Mouse (Mus musculus) left cerebral cortex, adult 9 months (tissue): ENCODE results near the gene Gapvd1.
"Not testable (repeated sequence)": the region's sequence is repeated elsewhere in the genome, so short reads cannot be mapped to it uniquely, and the experiment has no call there.

Experiments used
- DNase-seq, 2 experiments: peaks; one replicate each; pipeline ENCODE4 v3.0.0; 2022; ENCODE audit warnings: low spot score in 2 of 2

Gapvd1 gene

GRCm38 (mm10) chr2:34771368-34772226 is 16.6 kb upstream of the Gapvd1 start, which contains the start of gene Hspa5:
Gene Hspa5 (plus strand): TSS chr2:34771970.
- DNase-seq, result peak; percentile 100

DNA sequence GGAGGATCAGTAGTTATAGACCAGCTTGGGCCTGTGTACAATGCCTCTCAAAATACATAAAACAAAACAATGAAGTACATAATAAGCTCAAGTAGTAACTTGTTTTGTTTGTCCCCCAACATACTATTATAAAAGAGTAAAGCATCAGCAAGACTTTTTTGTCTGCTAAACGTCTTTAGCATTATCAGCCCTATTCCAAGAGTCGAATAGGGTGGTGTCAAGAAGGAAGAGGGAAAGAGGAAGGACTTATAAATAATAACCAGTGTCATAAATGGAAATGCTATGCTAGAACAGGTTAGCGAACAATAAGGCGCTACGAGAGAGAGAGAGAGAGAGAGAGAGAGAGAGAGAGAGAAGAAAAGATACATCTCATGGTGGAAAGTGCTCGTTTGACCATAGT is 15.9 kb upstream of the Gapvd1 start:
- no peak for DNase-seq

- DNase-seq, result no peak
Observed at GRCm38 (mm10) chr2:34770049-34770448, 15.0 kb upstream of the Gapvd1 start.

DNA sequence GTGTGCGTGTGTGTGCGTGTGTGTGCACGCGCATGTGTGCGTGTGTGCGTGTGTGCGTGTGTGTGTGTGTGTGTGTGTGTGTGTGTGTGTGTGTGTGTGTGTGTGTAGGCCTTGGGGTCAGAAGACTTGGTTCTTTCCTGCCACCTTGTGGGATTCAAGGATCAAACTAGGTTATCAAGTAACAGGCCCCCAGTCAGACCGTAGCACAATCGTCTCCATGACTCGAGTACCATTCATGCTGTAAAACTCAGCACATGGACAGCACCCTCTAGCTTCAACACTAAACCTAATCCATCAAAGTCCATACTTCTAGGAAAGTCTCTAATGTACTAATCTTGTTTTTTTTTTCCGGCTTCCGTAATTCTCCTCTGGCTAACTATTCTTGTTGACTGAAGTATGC is 9.8 kb upstream of the Gapvd1 start:
- DNase-seq, result no peak

DNA sequence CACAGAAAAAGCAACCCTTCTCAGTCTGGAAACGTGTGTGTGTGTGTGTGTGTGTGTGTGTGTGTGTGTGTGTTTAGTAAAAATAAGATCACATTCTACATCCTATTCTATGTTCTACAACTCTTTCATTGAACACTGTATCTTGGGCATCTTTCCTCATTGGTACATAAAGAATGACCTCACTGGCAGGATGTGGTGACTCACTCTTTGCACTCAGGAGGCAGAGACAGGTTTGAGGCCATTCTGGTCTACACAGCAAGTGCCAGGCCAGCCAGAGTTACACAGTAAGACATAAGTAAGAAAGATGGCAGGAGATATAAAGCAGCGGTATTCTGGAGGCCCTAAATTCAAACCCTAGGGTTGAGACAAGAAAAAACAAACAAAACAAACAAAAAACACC is 7.8 kb upstream of the Gapvd1 start:
- DNase-seq, result no peak

DNA sequence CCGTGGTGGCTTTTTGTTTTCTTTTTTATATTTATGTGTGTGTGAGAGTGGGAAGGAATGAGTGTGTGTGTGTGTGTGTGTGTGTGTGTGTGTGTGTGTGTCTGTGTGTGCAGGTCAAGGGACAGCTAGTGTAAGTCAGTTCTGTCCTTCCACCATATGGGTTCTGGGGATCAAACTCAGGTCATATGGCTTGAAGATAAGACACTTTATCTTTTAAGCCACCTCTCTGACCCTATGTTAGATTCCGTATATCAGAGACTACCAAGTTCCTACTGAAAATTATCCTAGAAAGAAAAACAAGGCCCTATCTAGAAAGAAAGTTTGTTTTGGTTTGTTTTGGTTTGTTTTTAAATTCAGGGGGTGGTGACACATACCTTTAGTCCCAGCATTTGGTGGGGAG is 7.1 kb upstream of the Gapvd1 start:
- DNase-seq, result no peak

DNA sequence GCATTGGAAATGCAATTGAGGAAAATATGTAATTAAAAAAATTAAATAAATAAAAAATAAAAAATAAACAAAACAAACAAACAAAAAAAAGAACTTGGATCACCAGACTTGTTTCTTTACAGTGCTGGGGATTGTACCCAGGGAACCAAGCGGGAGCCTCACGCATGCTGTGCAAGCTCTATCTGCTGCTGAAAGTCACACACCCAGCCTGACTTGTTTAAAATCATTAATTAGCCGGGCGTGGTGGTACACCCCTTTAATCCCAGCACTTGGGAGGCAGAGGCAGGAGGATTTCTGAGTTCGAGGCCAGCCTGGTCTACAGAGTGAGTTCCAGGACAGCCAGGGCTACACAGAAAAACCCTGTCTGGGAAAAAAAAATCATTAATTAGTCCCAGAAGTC is 6.2 kb upstream of the Gapvd1 start:
- DNase-seq, result not testable (repeated sequence)

- DNase-seq, result no peak
Observed at GRCm38 (mm10) chr2:34757341-34757740, 2.3 kb upstream of the Gapvd1 start.

- DNase-seq, result peak; percentile 25 to 72
Observed at GRCm38 (mm10) chr2:34753811-34754550, 1.1 kb downstream of the Gapvd1 start.

GRCm38 (mm10) chr2:34750245-34750644 is 4.8 kb downstream of the Gapvd1 start:
- DNase-seq, result no peak

- no peak for DNase-seq
Observed at GRCm38 (mm10) chr2:34748479-34748878, 6.6 kb downstream of the Gapvd1 start.

GRCm38 (mm10) chr2:34745673-34746072 is 9.4 kb downstream of the Gapvd1 start:
- DNase-seq, result no peak

DNA sequence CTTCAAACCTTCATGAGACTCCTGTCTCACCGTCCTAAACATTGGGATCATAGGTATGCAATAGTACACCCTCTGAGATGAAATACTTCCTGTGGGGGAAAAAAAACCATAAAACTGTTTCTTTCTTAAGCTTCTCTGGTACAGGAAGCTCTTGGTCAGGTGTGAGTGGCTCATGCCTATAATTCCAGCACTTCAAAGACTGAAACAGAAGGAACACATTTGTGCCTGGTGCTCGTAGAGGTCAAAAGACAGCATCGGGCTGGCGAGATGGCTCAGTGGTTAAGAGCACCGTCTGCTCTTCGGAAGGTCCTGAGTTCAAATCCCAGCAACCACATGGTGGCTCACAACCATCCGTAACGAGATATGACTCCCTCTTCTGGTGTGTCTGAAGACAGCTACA is 10.6 kb downstream of the Gapvd1 start:
- no peak for DNase-seq

DNA sequence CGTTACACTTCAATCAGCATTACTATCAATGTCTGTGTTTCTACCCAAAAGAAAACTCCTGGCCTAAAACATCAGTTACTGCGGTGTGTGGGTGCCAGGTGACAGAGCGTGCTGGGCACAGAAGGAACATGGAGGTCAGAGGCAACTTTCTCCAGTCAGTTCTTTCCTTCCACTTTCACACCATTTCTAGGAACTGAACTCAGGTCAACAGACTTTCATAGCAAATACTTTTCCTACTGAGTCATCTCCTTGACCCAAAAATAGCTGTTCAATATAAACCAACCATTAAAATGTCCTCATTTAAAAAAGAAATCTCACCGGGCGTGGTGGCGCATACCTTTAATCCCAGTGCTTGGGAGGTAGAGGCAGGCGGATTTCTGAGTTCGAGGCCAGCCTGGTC is 12.4 kb downstream of the Gapvd1 start:
- no peak for DNase-seq

DNA sequence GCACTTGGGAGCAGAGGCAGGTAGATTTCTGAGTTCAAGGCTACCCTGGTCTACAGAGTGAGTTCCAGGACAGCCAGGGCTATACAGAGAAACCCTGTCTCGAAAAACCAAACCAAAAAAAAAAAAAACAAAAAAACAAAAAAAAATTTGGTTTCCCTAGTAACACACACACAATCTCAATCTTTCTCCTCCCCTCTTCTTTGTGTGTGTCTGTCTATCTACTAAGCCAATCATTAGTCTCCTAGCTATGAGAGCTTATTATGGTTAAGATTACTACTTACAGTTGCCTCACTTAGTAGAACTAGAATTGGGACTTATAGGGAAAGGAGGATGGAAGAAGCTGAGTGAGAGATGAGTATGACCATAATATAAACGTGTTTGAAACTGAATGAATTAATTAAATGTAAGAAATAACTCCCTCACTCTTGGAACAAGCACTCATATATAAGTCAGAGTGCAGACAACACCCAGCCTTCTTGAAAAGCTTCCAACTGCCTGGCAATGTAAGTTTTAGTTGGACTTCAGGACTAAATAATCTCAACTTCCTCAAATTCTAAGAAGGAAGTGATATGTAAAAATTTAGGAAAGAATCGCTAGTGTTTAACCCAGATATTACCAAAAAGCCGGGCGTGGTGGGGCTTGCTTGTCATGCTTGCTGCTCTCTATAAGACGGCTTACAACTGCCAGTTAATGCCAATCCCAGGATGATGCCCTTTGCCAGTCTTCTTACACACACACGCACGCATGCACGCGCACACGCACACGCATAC is 13.5 kb downstream of the Gapvd1 start:
- no peak for DNase-seq

DNA sequence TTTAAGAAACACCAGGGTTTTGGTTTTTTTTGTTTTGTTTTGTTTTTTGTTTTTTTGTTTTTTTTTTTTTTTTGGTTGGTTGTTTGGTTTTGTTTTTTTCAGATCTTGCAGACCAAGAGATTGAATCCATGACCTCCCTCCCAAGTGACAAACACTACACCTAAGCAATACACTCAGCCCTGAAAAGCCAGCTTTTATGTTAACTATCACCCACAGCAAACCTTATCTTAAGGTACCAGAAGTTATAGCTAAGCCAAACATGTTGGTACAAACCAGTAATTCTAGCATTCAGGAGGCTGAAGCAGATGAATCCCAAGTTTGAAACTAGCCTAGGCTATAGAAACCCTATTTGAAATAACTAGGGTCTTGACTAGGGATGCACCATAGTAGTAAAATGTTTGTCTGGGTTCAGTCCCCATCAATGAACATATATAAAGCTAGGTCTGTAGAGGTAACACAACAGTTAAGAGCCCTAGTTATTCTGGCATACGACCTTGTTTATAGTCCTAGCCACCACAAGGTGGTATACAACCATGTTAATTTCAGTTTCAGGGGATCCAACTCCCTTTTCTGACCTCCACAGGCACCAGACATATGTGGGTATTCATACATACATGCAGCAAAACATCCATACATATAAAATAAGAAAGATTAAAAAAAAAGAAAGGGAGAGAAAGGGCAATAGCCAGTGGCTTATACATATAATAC is 15.2 kb downstream of the Gapvd1 start:
- DNase-seq, result no peak

DNA sequence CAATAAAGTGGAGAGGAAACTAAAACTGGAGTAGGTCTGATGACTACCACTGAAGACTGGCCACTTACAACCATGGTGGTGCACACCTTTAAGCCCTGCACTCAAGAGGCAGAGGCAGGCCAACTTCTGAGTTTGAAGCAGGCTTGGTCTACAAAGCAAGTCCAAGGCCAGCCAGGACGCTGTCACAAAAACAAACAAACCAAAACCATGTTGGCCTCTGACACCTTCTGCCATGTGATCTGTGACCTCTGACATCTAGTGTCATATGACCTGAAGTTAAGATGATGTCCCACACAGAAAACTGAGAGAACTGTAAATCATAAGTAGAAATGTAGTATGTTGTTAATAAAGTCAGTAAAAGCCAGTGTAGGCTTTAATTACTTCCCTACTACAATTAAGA is 17.1 kb downstream of the Gapvd1 start:
- no peak for DNase-seq

DNA sequence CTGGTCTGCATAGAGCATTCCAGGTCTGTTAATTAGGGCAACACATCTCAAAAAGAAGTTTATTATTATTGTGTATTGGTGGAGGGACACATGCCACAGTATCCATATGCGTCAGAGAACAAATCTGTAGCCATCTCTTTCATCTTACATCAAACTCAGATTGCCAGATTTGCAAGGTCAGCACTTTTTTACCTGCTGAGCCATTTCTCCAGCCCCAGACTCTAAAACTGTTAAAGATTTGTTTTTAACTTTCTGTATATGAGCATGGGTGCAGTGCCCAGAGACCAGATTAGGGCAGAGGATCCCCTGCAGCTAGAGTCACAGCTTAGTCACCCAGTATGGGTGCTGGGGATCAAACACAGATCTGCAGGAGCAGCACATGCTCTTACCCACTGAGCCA is 18.4 kb downstream of the Gapvd1 start:
- DNase-seq, result no peak

- DNase-seq, result no peak
Observed at GRCm38 (mm10) chr2:34727045-34727728, 27.8 kb downstream of the Gapvd1 start.

GRCm38 (mm10) chr2:34725269-34725668 is 29.8 kb downstream of the Gapvd1 start:
- DNase-seq, result no peak

GRCm38 (mm10) chr2:34718196-34718595 is 36.8 kb downstream of the Gapvd1 start:
- DNase-seq, result no peak
